In genomic region chr8:33066168-33066567, GRCm38 (mm10) we compare ENCODE assay signal across 24 mouse cellular contexts.
DNase-seq lines count a peak whose midpoint lies in the region; ATAC-seq and TF ChIP-seq lines count a peak whose summit lies in the region.
"Had no signal": no experiment of that assay in that cellular context is flagged by ENCODE, and none has a peak within 500 bp of the region (broad histone marks: within the 10 kb centered on the region; RNA-seq: fewer than 3 reads in every experiment).

No protein-coding gene starts in this region.

- in situ Hi-C loops in ES-E14 (cut with MboI; ENCODE audit: low sequenced_read_pairs in 2 of 2, unreplicated experiment in 2 of 2): no loop called here

- H3K36me3 ChIP-seq in liver, embryonic 14.5 days (replicated peaks; ENCODE audit: control insufficient read depth, insufficient read depth, low read depth): no peaks in the 10 kb centered on the region
- H3K36me3 ChIP-seq in E14TG2a.4 (ENCODE audit: insufficient read depth, low read length) (no peaks in the 10 kb centered on the region), ES-E14 (ENCODE audit: control insufficient read depth, insufficient read depth, low read length, poor library complexity, severe bottlenecking) (no peaks in the 10 kb centered on the region)
- H3K36me3 ChIP-seq: embryonic facial prominence, embryonic 10.5 days; embryonic facial prominence, embryonic 15.5 days; heart, embryonic 10.5 days; heart, embryonic 15.5 days; midbrain, embryonic 15.5 days had no signal

- no peak overlapping the region for H3K9ac ChIP-seq in liver, embryonic 14.5 days (replicated peaks)
- no peak overlapping the region for H3K9ac ChIP-seq in ES-E14 (ENCODE audit: insufficient read depth, low read depth, low read length, poor library complexity, severe bottlenecking)
- H3K9ac ChIP-seq: embryonic facial prominence, embryonic 15.5 days; forebrain, embryonic 13.5 days; heart, embryonic 15.5 days; midbrain, embryonic 15.5 days had no signal

- TF ChIP-seq CTCF in liver, embryonic 14.5 days (IDR thresholded peaks at IDR 0.05; ENCODE audit: low read depth): peak; percentile 32
- peak; percentile 78 for TF ChIP-seq CTCF in E14TG2a.4 (conservative IDR thresholded peaks at IDR 0.05; ENCODE audit: low read length)
- TF ChIP-seq CTCF in brain, embryonic 14.5 days (IDR thresholded peaks at IDR 0.05; ENCODE audit: borderline replicate concordance, extremely low read depth, insufficient read depth, insufficient read length): 0 out of 2 replicates have a peak, but pooled peaks have one; percentile 6

- no peak for TF ChIP-seq POLR2A in brain, embryonic 14.5 days (IDR thresholded peaks at IDR 0.05; ENCODE audit: borderline replicate concordance, extremely low read depth, insufficient read depth, insufficient read length, poor library complexity, severe bottlenecking)

- no peak overlapping the region for H3K4me3 ChIP-seq in liver, embryonic 14.5 days (ENCODE audit: insufficient read depth in 1 of 2, low read depth in 2 of 2, low read length in 2 of 2)
- H3K4me3 ChIP-seq in E14TG2a.4 (replicated peaks; ENCODE audit: low read length) (no peak overlapping the region), ES-E14 (ENCODE audit: insufficient read depth in 1 of 2, low read depth in 1 of 2, low read length in 2 of 2, poor library complexity in 1 of 2, severe bottlenecking in 1 of 2) (no peak overlapping the region)
- H3K4me3 ChIP-seq: embryonic facial prominence, embryonic 10.5 days; embryonic facial prominence, embryonic 15.5 days; forebrain, embryonic 13.5 days; heart, embryonic 10.5 days; heart, embryonic 15.5 days; midbrain, embryonic 15.5 days had no signal

- TF ChIP-seq EP300 in liver, embryonic 14.5 days (IDR thresholded peaks at IDR 0.05; ENCODE audit: low read depth): no peak

- H3K4me1 ChIP-seq in liver, embryonic 14.5 days (replicated peaks; ENCODE audit: control insufficient read depth in 2 of 2, insufficient read depth in 2 of 2, low read length in 1 of 2): no peaks in the 10 kb centered on the region
- no peaks in the 10 kb centered on the region for H3K4me1 ChIP-seq in E14TG2a.4 (replicated peaks; ENCODE audit: low read depth, low read length)
- H3K4me1 ChIP-seq in ES-E14 (ENCODE audit: control insufficient read depth in 2 of 2, insufficient read depth in 2 of 2, low read length in 2 of 2, poor library complexity in 1 of 2): no peaks in the 10 kb centered on the region
- H3K4me1 ChIP-seq: embryonic facial prominence, embryonic 10.5 days; embryonic facial prominence, embryonic 15.5 days; forebrain, embryonic 13.5 days; heart, embryonic 10.5 days; heart, embryonic 15.5 days; midbrain, embryonic 15.5 days had no signal

- H3K27me3 ChIP-seq in liver, embryonic 14.5 days (ENCODE audit: control insufficient read depth, insufficient read depth, low read length): no peaks in the 10 kb centered on the region
- H3K27me3 ChIP-seq in E14TG2a.4 (ENCODE audit: insufficient read depth, low read length): no peaks in the 10 kb centered on the region
- H3K27me3 ChIP-seq: embryonic facial prominence, embryonic 15.5 days; forebrain, embryonic 13.5 days; heart, embryonic 15.5 days; midbrain, embryonic 15.5 days had no signal

- H3K9me3 ChIP-seq in liver, embryonic 14.5 days (ENCODE audit: control insufficient read depth, low read length): no peaks in the 10 kb centered on the region
- H3K9me3 ChIP-seq in E14TG2a.4 (ENCODE audit: low read length) (no peaks in the 10 kb centered on the region), ES-E14 (ENCODE audit: control insufficient read depth, insufficient read depth, low read depth, low read length) (no peaks in the 10 kb centered on the region)
- H3K9me3 ChIP-seq: embryonic facial prominence, embryonic 10.5 days; embryonic facial prominence, embryonic 15.5 days; forebrain, embryonic 13.5 days; heart, embryonic 10.5 days; heart, embryonic 15.5 days; midbrain, embryonic 15.5 days had no signal

- 71% methylated on average over 6 of the region's 6 CpGs for WGBS in liver, embryonic 14.5 days (ENCODE audit: insufficient replicate concordance)

- ATAC-seq in liver, embryonic 14.5 days (ENCODE audit: insufficient read depth): no peak
- ATAC-seq: CD4-positive, CD25-positive, alpha-beta regulatory T cell, adult 4 months; forebrain, embryonic 13.5 days; intestine, embryonic 16.5 days; lung, postnatal 0 days; midbrain, embryonic 15.5 days had no signal

- H3K4me2 ChIP-seq in liver, embryonic 14.5 days (ENCODE audit: low read depth): no peak overlapping the region
- H3K4me2 ChIP-seq: embryonic facial prominence, embryonic 15.5 days; forebrain, embryonic 13.5 days; heart, embryonic 15.5 days; midbrain, embryonic 15.5 days had no signal

- no peak overlapping the region for H3K27ac ChIP-seq in liver, embryonic 14.5 days
- no peak overlapping the region for H3K27ac ChIP-seq in ES-E14 (ENCODE audit: insufficient read depth, low read depth, low read length, poor library complexity, severe bottlenecking)
- H3K27ac ChIP-seq: embryonic facial prominence, embryonic 10.5 days; embryonic facial prominence, embryonic 15.5 days; forebrain, embryonic 13.5 days; heart, embryonic 10.5 days; heart, embryonic 15.5 days; midbrain, embryonic 15.5 days had no signal

- no peak for DNase-seq in liver, embryonic 14.5 days (ENCODE audit: low read depth in 3 of 3, low spot score in 3 of 3)
- no peak for DNase-seq in liver
- peak; percentile 13 for DNase-seq in ES-E14 (ENCODE audit: low read depth, low spot score)
- DNase-seq in brain, embryonic 14.5 days (ENCODE audit: low read depth): no peak
- no peak for DNase-seq in thymus, adult 18-20 months
- DNase-seq in spleen, postnatal 10 days (ENCODE audit: low spot score in 2 of 2): no peak
- DNase-seq: cerebellum, adult 2 months; cerebellum, postnatal 25 days; gastrocnemius, postnatal 14 days; kidney, adult 8-10 months; kidney, postnatal 10 days; lung, adult 18-20 months; spleen, adult 18-20 months; thymus, postnatal 36 days had no signal

TF ChIP-seq in ES-E14, 5 proteins besides CTCF, POLR2A, EP300 and RAD21:
- TF ChIP-seq ZC3H11A (IDR thresholded peaks at IDR 0.05; ENCODE audit: borderline replicate concordance, low read depth, low read length) (peak; percentile 17; the same call in 1 of the 2 replicates), CHD2 (IDR thresholded peaks at IDR 0.05; ENCODE audit: low read depth, low read length) (no peak)

Comparison
In these comparisons a context has a peak if more than half of its experiments do, and no peak if none do; other contexts are left out.
1. CTCF ChIP-seq: peak in every context shown above with its lines; median percentile 78 in E14TG2a.4; 32 in liver, embryonic 14.5 days; 6 in brain, embryonic 14.5 days.